Mouse (Mus musculus) large intestine, adult 2 months (tissue): ENCODE data around the gene Prrc2b. TPM values are rescaled to one million over a fixed set of nuclear protein-coding genes. Genes with fewer than 3 reads are reported as not detected.

Experiments used
- DNase-seq: peaks from one replicate; pipeline ENCODE4 v3.0.0-alpha.2; 2012; ENCODE audit warnings: low read depth, low spot score
- WGBS: fragments of 180-500 bp; shearing (Covaris S2); methylation state at CpG from one replicate; pipeline ENCODE4 v1.1.7; 2018; 5-methylcytosine and 5-hydroxymethylcytosine counted together
- polyA plus RNA-seq: library from polyadenylated mRNA; depleted of rRNA; stranded (reverse); fragments of >200 nt; gene quantifications from 2 replicates; pipeline ENCODE4 v1.2.3, GENCODE M21; 2012

Prrc2b gene
- polyA plus RNA-seq, 1 experiment, result 13.3 TPM

- WGBS, result 27% methylated on average over 10 of the region's 10 CpGs
- no peak for DNase-seq
Observed at GRCm38 (mm10) chr2:32156645-32157044, 5.8 kb downstream of the Prrc2b start.

- WGBS, result 32% methylated on average over 4 of the region's 4 CpGs
Observed at GRCm38 (mm10) chr2:32157328-32157727, 6.4 kb downstream of the Prrc2b start.

GRCm38 (mm10) chr2:32158616-32159239 is 7.8 kb downstream of the Prrc2b start:
- no peak for DNase-seq
- 73% methylated on average over 12 of the region's 12 CpGs for WGBS

More at GRCm38 (mm10) chr2:32157328-32157727, 6.4 kb downstream of the Prrc2b start:
- DNase-seq, result no peak

- no peak for DNase-seq
- WGBS, result 69% methylated on average over 3 of the region's 3 CpGs
Observed at GRCm38 (mm10) chr2:32160525-32160924, 9.6 kb downstream of the Prrc2b start.

- 84% methylated on average over 5 of the region's 5 CpGs for WGBS
Observed at GRCm38 (mm10) chr2:32160967-32161366, 10.1 kb downstream of the Prrc2b start.

GRCm38 (mm10) chr2:32162102-32162501 is 11.2 kb downstream of the Prrc2b start:
- WGBS, result 80% methylated on average over 8 of the region's 8 CpGs
- no peak for DNase-seq

More at GRCm38 (mm10) chr2:32160967-32161366, 10.1 kb downstream of the Prrc2b start:
- no peak for DNase-seq

GRCm38 (mm10) chr2:32162646-32163045 is 11.8 kb downstream of the Prrc2b start:
- WGBS, result 58% methylated on average over 4 of the region's 4 CpGs
- no peak for DNase-seq

GRCm38 (mm10) chr2:32163057-32163456 is 12.2 kb downstream of the Prrc2b start:
- DNase-seq, result no peak
- WGBS, result 76% methylated on average over 3 of the region's 3 CpGs

- DNase-seq, result no peak
- WGBS, result 13% methylated on average over 12 of the region's 12 CpGs
Observed at GRCm38 (mm10) chr2:32164503-32164902, 13.6 kb downstream of the Prrc2b start.

- 46% methylated on average over 11 of the region's 11 CpGs for WGBS
- no peak for DNase-seq
Observed at GRCm38 (mm10) chr2:32165040-32165800, 14.3 kb downstream of the Prrc2b start.

- no peak for DNase-seq
- 19% methylated on average over 10 of the region's 10 CpGs for WGBS
Observed at GRCm38 (mm10) chr2:32166581-32166980, 15.7 kb downstream of the Prrc2b start.

- 14% methylated on average over 16 of the region's 16 CpGs for WGBS
- no peak for DNase-seq
Observed at GRCm38 (mm10) chr2:32167034-32167770, 16.3 kb downstream of the Prrc2b start.

GRCm38 (mm10) chr2:32167819-32168218 is 16.9 kb downstream of the Prrc2b start:
- no peak for DNase-seq

GRCm38 (mm10) chr2:32169292-32169691 is 18.4 kb downstream of the Prrc2b start:
- DNase-seq, result no peak
- WGBS, result 48% methylated on average over 5 of the region's 5 CpGs

More at GRCm38 (mm10) chr2:32167819-32168218, 16.9 kb downstream of the Prrc2b start:
- under 1% methylated on average over 7 of the region's 7 CpGs for WGBS

- 72% methylated on average over 8 of the region's 8 CpGs for WGBS
- DNase-seq, result no peak
Observed at GRCm38 (mm10) chr2:32170010-32170409, 19.1 kb downstream of the Prrc2b start.

GRCm38 (mm10) chr2:32171658-32172433 is 21.0 kb downstream of the Prrc2b start:
- WGBS, result 76% methylated on average over 14 of the region's 14 CpGs
- no peak for DNase-seq

GRCm38 (mm10) chr2:32174170-32174741 is 23.4 kb downstream of the Prrc2b start:
- no peak for DNase-seq
- whole genome bisulfite sequencing, result 11% methylated on average over 13 of the region's 13 CpGs

GRCm38 (mm10) chr2:32175051-32175466 is 24.2 kb downstream of the Prrc2b start:
- DNase-seq, result no peak
- 24% methylated on average over 7 of the region's 7 CpGs for WGBS

- no peak for DNase-seq
- WGBS, result 92% methylated on average over 6 of the region's 6 CpGs
Observed at GRCm38 (mm10) chr2:32175508-32175907, 24.6 kb downstream of the Prrc2b start.
